Mouse (Mus musculus): ENCODE measurements around the gene Zfc3h1. TPM values are rescaled to one million over a fixed set of nuclear protein-coding genes. Genes with fewer than 3 reads are reported as not detected.

The Zfc3h1 gene
- 26.9 and 28.2 TPM in 2 replicates for polyA plus RNA-seq (2016; fragmentation: Nextera tagmentation; extraction: Ambion mirVana)

DNA sequence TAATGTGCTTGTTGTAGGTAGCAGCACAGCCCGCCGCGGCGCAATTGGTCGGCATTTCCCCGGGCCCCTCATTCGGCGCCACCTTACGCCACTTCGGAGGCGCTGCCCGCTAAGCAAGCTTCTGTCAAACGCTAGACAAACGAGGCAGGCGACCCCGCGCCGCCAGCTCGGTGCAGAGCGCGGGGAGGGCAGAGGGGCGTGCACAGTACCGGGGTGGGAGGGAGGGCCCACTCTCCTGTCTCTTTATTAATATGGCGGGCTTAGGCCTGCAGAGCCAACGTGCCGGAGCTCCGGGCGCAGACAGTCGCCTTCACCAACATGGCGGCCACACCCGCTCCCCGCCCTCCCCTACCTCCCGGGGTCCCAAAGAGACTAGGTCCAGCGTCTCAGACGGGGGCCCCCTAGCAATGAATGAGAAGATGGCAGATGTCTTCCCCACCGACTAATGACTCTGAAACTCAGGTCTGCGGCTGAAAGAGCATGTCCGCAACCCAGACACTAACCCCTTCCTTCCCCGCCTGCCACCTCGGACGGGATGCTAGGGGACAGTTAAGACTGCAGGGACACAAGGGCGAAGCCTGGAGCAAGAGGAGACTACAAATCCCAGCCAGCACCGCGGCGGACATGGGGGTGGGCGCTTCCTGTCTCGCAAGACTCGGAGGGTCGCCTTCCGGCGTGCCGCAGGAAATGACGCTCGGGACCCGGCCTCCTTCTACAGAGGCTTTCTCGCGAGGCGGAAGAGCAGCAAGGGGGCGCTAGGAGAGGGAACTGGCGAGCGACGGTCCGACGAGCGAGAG, at the start of gene Zfc3h1, which contains the start of gene Thap2:
Gene Zfc3h1, plus strand, starts transcription at position 739 of the 797 bp plus-strand sequence.
Gene Thap2, minus strand, starts transcription at position 223 of the 797 bp plus-strand sequence.
- peaks cover 36% of the 10 kb centered on the region for H3K4me1 ChIP-seq

DNA sequence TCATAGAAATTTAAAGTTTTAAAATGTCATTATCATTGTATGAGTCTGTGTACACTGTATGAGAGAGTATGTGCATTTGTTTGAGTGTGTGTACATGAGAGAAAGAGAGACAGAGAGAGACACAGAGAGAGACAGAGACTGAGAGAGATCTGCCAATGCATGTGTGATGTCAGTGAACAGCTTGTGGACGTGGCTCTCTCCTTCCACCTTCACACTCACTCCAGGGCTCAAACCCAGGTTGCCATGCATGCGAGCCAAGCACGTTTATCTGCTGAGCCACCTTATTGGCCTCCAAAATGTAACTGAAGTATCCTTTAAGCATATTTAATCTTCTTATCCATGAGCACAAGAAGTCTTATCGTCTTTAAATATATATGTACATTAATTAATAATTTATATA, 47.9 kb upstream of the Zfc3h1 start:
- H3K27ac ChIP-seq (replicated peaks), result no peak overlapping the region
- H3K27me3 ChIP-seq, result no peaks in the 10 kb centered on the region
- H3K4me2 ChIP-seq (replicated peaks), result no peak overlapping the region
- no peak overlapping the region for H3K9ac ChIP-seq (replicated peaks)
- 87% methylated on average over 4 of the region's 4 CpGs for WGBS
- no peak overlapping the region for H3K4me3 ChIP-seq
- no peak for ATAC-seq (ENCODE audit: low FRiP score, low read depth)
- H3K4me1 ChIP-seq, result no peaks in the 10 kb centered on the region
- H3K9me3 ChIP-seq, result no peaks in the 10 kb centered on the region
- peaks cover 20% of the 10 kb centered on the region for H3K36me3 ChIP-seq

More for the DNA sequence above, at the start of gene Zfc3h1, which contains the start of gene Thap2:
- Histone ChIP-seq H3K9ac (replicated peaks) (peak within 1 kb of the TSS; percentile 86), H3K9me3 (no peaks in the 10 kb centered on the region), H3K4me3 (peak within 1 kb of the TSS; percentile 96), H3K36me3 (no peaks in the 10 kb centered on the region; the same call in 1 of the 2 replicates), H3K27ac (replicated peaks) (peak within 1 kb of the TSS; percentile 99), H3K4me2 (replicated peaks) (peak within 1 kb of the TSS; percentile 75), H3K27me3 (no peaks in the 10 kb centered on the region)
- ATAC-seq (ENCODE audit: low FRiP score, low read depth), result peak; percentile 98
- WGBS, result under 1% methylated on average over 64 of the region's 65 CpGs

DNA sequence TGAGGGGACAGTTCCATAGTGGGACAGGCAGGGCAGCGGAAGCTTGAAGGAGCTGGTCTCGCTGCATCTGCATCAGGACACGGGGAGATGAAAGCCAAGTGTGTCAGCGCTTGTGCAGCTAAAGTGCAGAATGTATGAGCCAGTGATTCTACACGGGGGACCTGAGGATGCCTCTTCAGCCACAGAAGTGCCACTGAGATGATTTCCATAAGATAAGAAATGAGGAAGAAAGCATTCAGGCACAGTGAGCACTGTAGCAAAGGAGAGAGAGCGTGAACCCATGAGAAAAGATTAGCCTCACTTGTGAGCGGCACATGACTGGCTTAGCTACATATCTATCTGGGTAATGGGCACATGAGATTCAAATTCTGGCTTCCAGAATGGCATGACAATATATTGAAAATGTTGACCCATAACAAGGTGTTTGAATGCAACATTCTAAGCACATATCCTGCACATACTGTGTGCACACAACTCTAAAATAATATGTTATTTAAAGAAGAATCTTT, 44.9 kb upstream of the Zfc3h1 start:
- 96% methylated on average over 7 of the region's 7 CpGs for WGBS
- H3K9me3 ChIP-seq, result no peaks in the 10 kb centered on the region
- no peak overlapping the region for H3K4me3 ChIP-seq
- H3K27me3 ChIP-seq, result no peaks in the 10 kb centered on the region
- no peak overlapping the region for H3K4me2 ChIP-seq (replicated peaks)
- no peak overlapping the region for H3K9ac ChIP-seq (replicated peaks)
- ATAC-seq (ENCODE audit: low FRiP score, low read depth), result no peak
- peaks cover 36% of the 10 kb centered on the region for H3K36me3 ChIP-seq
- no peaks in the 10 kb centered on the region for H3K4me1 ChIP-seq
- H3K27ac ChIP-seq (replicated peaks), result no peak overlapping the region

DNA sequence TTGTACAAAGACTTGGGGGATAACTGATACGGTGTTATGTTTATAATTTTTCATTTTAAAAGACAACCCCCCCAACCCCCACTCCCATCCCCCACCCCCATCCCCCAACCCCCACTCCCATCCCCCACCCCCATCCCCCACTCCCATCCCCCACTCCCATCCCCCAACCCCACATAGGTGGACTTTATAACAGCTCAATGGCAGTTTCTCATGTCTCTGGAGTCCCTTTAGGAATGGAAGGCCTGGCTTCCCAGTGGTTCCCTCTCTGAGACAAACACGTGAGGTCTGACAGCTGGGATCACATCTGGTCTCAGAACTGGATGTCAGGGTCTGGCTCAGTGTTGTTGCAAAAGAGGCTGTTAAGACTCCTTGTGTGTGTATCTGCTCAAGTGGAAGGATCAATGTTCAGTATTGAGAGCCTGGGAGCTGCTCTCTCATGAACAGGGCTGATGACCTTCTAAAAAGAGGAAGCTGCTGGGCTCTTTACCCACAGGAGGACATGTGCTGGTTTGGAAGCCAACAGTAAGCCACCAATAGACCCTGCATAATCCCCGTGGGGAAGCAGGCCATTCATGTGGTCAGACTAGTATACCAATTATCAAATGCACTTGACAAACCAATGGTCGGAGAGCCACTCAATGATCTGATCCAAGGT, 41.9 kb upstream of the Zfc3h1 start:
- 78% methylated on average over 4 of the region's 4 CpGs for WGBS
- Histone ChIP-seq H3K27ac (replicated peaks) (no peak overlapping the region), H3K27me3 (no peaks in the 10 kb centered on the region), H3K36me3 (peaks cover 49% of the 10 kb centered on the region), H3K9me3 (no peaks in the 10 kb centered on the region), H3K4me2 (replicated peaks) (no peak overlapping the region), H3K4me3 (no peak overlapping the region), H3K9ac (replicated peaks) (no peak overlapping the region), H3K4me1 (no peaks in the 10 kb centered on the region)
- no peak for ATAC-seq (ENCODE audit: low FRiP score, low read depth)

GRCm38 (mm10) chr10:115346444-115346843, 38.3 kb upstream of the Zfc3h1 start:
- no peak overlapping the region for H3K9ac ChIP-seq (replicated peaks)
- ATAC-seq (ENCODE audit: low FRiP score, low read depth), result no peak
- no peak overlapping the region for H3K4me2 ChIP-seq (replicated peaks)
- H3K36me3 ChIP-seq, result peaks cover 30% of the 10 kb centered on the region
- no peaks in the 10 kb centered on the region for H3K27me3 ChIP-seq
- no peak overlapping the region for H3K27ac ChIP-seq (replicated peaks)
- H3K9me3 ChIP-seq, result no peaks in the 10 kb centered on the region
- H3K4me1 ChIP-seq, result no peaks in the 10 kb centered on the region; the same call in 1 of the 2 replicates
- H3K4me3 ChIP-seq, result no peak overlapping the region

DNA sequence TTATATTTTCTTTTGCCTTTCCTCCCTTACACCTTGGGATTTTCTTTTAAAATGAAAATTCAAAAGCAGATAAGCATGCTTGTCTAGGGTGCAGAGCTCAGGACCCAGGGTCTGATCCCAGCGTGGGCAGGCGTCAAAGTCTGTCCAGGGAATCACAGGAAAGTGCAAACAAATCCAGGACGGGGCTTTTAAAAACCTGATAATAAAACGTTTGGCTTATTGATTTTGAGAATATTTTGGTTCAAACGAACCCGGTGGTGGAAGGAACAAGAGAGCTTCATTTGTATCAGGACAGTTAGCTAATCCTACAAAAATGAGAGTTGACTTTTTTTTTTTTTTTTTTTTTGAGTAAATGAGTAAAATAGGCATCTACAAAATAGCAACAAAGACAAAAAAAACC, 36.6 kb upstream of the Zfc3h1 start:
- H3K4me1 ChIP-seq, result no peaks in the 10 kb centered on the region; the same call in 1 of the 2 replicates
- no peak overlapping the region for H3K9ac ChIP-seq (replicated peaks)
- no peaks in the 10 kb centered on the region for H3K27me3 ChIP-seq
- H3K9me3 ChIP-seq, result no peaks in the 10 kb centered on the region
- H3K36me3 ChIP-seq, result peaks cover 17% of the 10 kb centered on the region
- ATAC-seq (ENCODE audit: low FRiP score, low read depth), result no peak
- 83% methylated on average over 6 of the region's 6 CpGs for WGBS
- no peak overlapping the region for H3K4me3 ChIP-seq
- no peak overlapping the region for H3K4me2 ChIP-seq (replicated peaks)
- no peak overlapping the region for H3K27ac ChIP-seq (replicated peaks)

- H3K9ac ChIP-seq (replicated peaks), result no peak overlapping the region
- no peak for ATAC-seq (ENCODE audit: low FRiP score, low read depth)
- no peaks in the 10 kb centered on the region; the same call in 1 of the 2 replicates for H3K4me1 ChIP-seq
- 81% methylated on average over 10 of the region's 10 CpGs for WGBS
- no peak overlapping the region for H3K4me2 ChIP-seq (replicated peaks)
- peaks cover 13% of the 10 kb centered on the region for H3K36me3 ChIP-seq
- no peaks in the 10 kb centered on the region for H3K27me3 ChIP-seq
- H3K4me3 ChIP-seq, result no peak overlapping the region
- no peak overlapping the region for H3K27ac ChIP-seq (replicated peaks)
- no peaks in the 10 kb centered on the region for H3K9me3 ChIP-seq
Measured at GRCm38 (mm10) chr10:115349029-115349428, 35.7 kb upstream of the Zfc3h1 start.

- no peak for ATAC-seq (ENCODE audit: low FRiP score, low read depth)
- H3K4me3 ChIP-seq, result no peak overlapping the region
- no peaks in the 10 kb centered on the region for H3K9me3 ChIP-seq
Measured at GRCm38 (mm10) chr10:115349509-115349908, 35.2 kb upstream of the Zfc3h1 start.

GRCm38 (mm10) chr10:115350810-115351397, 33.9 kb upstream of the Zfc3h1 start:
- no peak overlapping the region for H3K4me3 ChIP-seq
- H3K4me2 ChIP-seq (replicated peaks), result no peak overlapping the region
- no peak for ATAC-seq (ENCODE audit: low FRiP score, low read depth)
- H3K27me3 ChIP-seq, result no peaks in the 10 kb centered on the region
- no peak overlapping the region for H3K27ac ChIP-seq (replicated peaks)
- H3K9me3 ChIP-seq, result no peaks in the 10 kb centered on the region
- no peaks in the 10 kb centered on the region; the same call in 1 of the 2 replicates for H3K4me1 ChIP-seq
- peaks cover 8% of the 10 kb centered on the region for H3K36me3 ChIP-seq
- no peak overlapping the region for H3K9ac ChIP-seq (replicated peaks)
- 82% methylated on average over 2 of the region's 2 CpGs for WGBS

More at GRCm38 (mm10) chr10:115349509-115349908, 35.2 kb upstream of the Zfc3h1 start:
- Histone ChIP-seq H3K27me3 (no peaks in the 10 kb centered on the region), H3K27ac (replicated peaks) (no peak overlapping the region), H3K9ac (replicated peaks) (no peak overlapping the region), H3K4me1 (no peaks in the 10 kb centered on the region; the same call in 1 of the 2 replicates), H3K36me3 (peaks cover 13% of the 10 kb centered on the region), H3K4me2 (replicated peaks) (no peak overlapping the region)
- WGBS, result 91% methylated on average over 7 of the region's 7 CpGs

GRCm38 (mm10) chr10:115354553-115354952, 30.2 kb upstream of the Zfc3h1 start:
- H3K9ac ChIP-seq (replicated peaks), result no peak overlapping the region
- peaks cover 9% of the 10 kb centered on the region for H3K36me3 ChIP-seq
- H3K4me3 ChIP-seq, result no peak overlapping the region
- no peak overlapping the region for H3K4me2 ChIP-seq (replicated peaks)
- WGBS, result 75% methylated on average over 6 of the region's 6 CpGs
- H3K27me3 ChIP-seq, result no peaks in the 10 kb centered on the region
- H3K9me3 ChIP-seq, result no peaks in the 10 kb centered on the region
- no peaks in the 10 kb centered on the region for H3K4me1 ChIP-seq
- no peak overlapping the region for H3K27ac ChIP-seq (replicated peaks)
- 0 out of 2 replicates have a peak, but pooled peaks have one; percentile 52 for ATAC-seq (ENCODE audit: low FRiP score, low read depth)

- Histone ChIP-seq H3K36me3 (peaks cover 9% of the 10 kb centered on the region), H3K4me3 (no peak overlapping the region), H3K9me3 (no peaks in the 10 kb centered on the region), H3K9ac (replicated peaks) (no peak overlapping the region), H3K4me1 (no peaks in the 10 kb centered on the region), H3K27ac (replicated peaks) (no peak overlapping the region), H3K27me3 (no peaks in the 10 kb centered on the region), H3K4me2 (replicated peaks) (no peak overlapping the region)
- WGBS, result 88% methylated on average over 6 of the region's 6 CpGs
- ATAC-seq (ENCODE audit: low FRiP score, low read depth), result no peak
Measured at GRCm38 (mm10) chr10:115355016-115355415, 29.7 kb upstream of the Zfc3h1 start.

- Histone ChIP-seq H3K4me1 (peaks cover 5% of the 10 kb centered on the region), H3K27me3 (no peaks in the 10 kb centered on the region), H3K9me3 (no peaks in the 10 kb centered on the region), H3K27ac (replicated peaks) (no peak overlapping the region), H3K9ac (replicated peaks) (no peak overlapping the region), H3K4me3 (no peak overlapping the region), H3K36me3 (peaks cover 9% of the 10 kb centered on the region), H3K4me2 (replicated peaks) (no peak overlapping the region)
- no peak for ATAC-seq (ENCODE audit: low FRiP score, low read depth)
- 89% methylated on average over 6 of the region's 7 CpGs for WGBS
Measured at GRCm38 (mm10) chr10:115356106-115356505, 28.7 kb upstream of the Zfc3h1 start.

Data from midbrain, embryonic 12.5 days (tissue).